Mouse (Mus musculus) forebrain, embryonic 11.5 days (tissue): ENCODE measurements around the gene Spata13. TPM values are rescaled to one million over a fixed set of nuclear protein-coding genes. Genes with fewer than 3 reads are reported as not detected.

Source experiments
- ATAC-seq: fragments of 200-750 bp; cut with Nextera tagmentation; replicated peaks from 2 replicates; pipeline ENCODE4 v1.8.0; 2017; ENCODE audit warnings: moderate TSS enrichment; ENCODE audit not compliant: low FRiP score
- DNase-seq: peaks from one replicate; pipeline ENCODE4 v3.0.0-alpha.2; 2017; ENCODE audit warnings: low spot score
- H3K27ac ChIP-seq: fragments of 300-500 bp; sonication (generic); 2 replicates; pipeline ENCODE4 v1.5.1; 2014; ENCODE audit warnings: low read depth, low read length
- H3K27me3 ChIP-seq: fragments of 300-500 bp; sonication (generic); 2 replicates; pipeline ENCODE4 v1.6.1; 2014; ENCODE audit warnings: mild to moderate bottlenecking, low read length, mixed read lengths; ENCODE audit not compliant: control insufficient read depth, insufficient read depth
- H3K36me3 ChIP-seq: fragments of 300-500 bp; sonication (generic); 2 replicates; pipeline ENCODE4 v1.6.1; 2014; ENCODE audit warnings: mild to moderate bottlenecking, low read length, moderate library complexity, mixed read lengths; ENCODE audit not compliant: control insufficient read depth, insufficient read depth
- H3K4me1 ChIP-seq: fragments of 300-500 bp; sonication (generic); replicated peaks from 2 replicates; pipeline ENCODE4 v1.6.1; 2014; ENCODE audit warnings: low read length, mixed read lengths; ENCODE audit not compliant: control insufficient read depth, insufficient read depth
- H3K4me2 ChIP-seq: fragments of 300-500 bp; sonication (generic); 2 replicates; pipeline ENCODE4 v1.6.1; 2014; ENCODE audit warnings: low read depth, mild to moderate bottlenecking, low read length, moderate library complexity, mixed read lengths; ENCODE audit not compliant: severe bottlenecking
- H3K4me3 ChIP-seq: fragments of 300-500 bp; sonication (generic); 2 replicates; pipeline ENCODE4 v1.5.1; 2014; ENCODE audit warnings: low read depth, low read length
- H3K9ac ChIP-seq: fragments of 300-500 bp; sonication (generic); 2 replicates; pipeline ENCODE4 v1.6.1; 2014; ENCODE audit warnings: low read length
- H3K9me3 ChIP-seq: fragments of 300-500 bp; sonication (generic); 2 replicates; pipeline ENCODE4 v1.6.1; 2016; ENCODE audit warnings: low read length, mixed read lengths; ENCODE audit not compliant: control insufficient read depth
- WGBS: fragments of 180-500 bp; shearing (Covaris S2); extraction: QIAGEN DNeasy Blood & Tissue Kit; methylation state at CpG from one replicate; pipeline ENCODE4 v1.1.7; 2014; 5-methylcytosine and 5-hydroxymethylcytosine counted together
- polyA plus RNA-seq: library from polyadenylated mRNA; unstranded; fragments of >200 nt; fragmentation: Nextera tagmentation; extraction: Ambion mirVana; gene quantifications from 2 replicates; pipeline ENCODE4 v1.2.1, GENCODE M21; 2014

Gene Spata13
- polyA plus RNA-seq, 1 experiment from 2014 or later, result 137 TPM

- H3K9me3 ChIP-seq, result no peaks in the 10 kb centered on the region
- no peaks in the 10 kb centered on the region; the same call in 1 of the 2 replicates for H3K36me3 ChIP-seq
- H3K4me3 ChIP-seq, result no peak overlapping the region
- no peak for DNase-seq
- H3K4me1 ChIP-seq, result 0 out of 2 replicates have a peak, but pooled peaks cover 3% of the 10 kb centered on the region
- WGBS, result 94% methylated on average over 11 of the region's 11 CpGs
- H3K27me3 ChIP-seq, result no peaks in the 10 kb centered on the region
- no peak overlapping the region for H3K9ac ChIP-seq
- no peak overlapping the region for H3K4me2 ChIP-seq
- H3K27ac ChIP-seq, result no peak overlapping the region
- no peak for ATAC-seq
Measured at GRCm38 (mm10) chr14:60656701-60657085, 22.9 kb downstream of the Spata13 start.

GRCm38 (mm10) chr14:60657891-60658290, 24.1 kb downstream of the Spata13 start:
- H3K27ac ChIP-seq, result no peak overlapping the region
- DNase-seq (no peak), ATAC-seq (no peak)
- no peaks in the 10 kb centered on the region for H3K27me3 ChIP-seq
- H3K4me3 ChIP-seq, result no peak overlapping the region
- no peaks in the 10 kb centered on the region; the same call in 1 of the 2 replicates for H3K36me3 ChIP-seq
- H3K4me2 ChIP-seq, result no peak overlapping the region
- no peaks in the 10 kb centered on the region for H3K9me3 ChIP-seq
- 83% methylated on average over 2 of the region's 2 CpGs for WGBS
- H3K9ac ChIP-seq, result no peak overlapping the region
- 0 out of 2 replicates have a peak, but pooled peaks cover 3% of the 10 kb centered on the region for H3K4me1 ChIP-seq

GRCm38 (mm10) chr14:60659498-60659897, 25.7 kb downstream of the Spata13 start:
- DNase-seq (no peak), ATAC-seq (no peak)
- H3K9me3 ChIP-seq, result no peaks in the 10 kb centered on the region
- no peak overlapping the region for H3K27ac ChIP-seq
- 94% methylated on average over 8 of the region's 8 CpGs for WGBS
- no peak overlapping the region for H3K9ac ChIP-seq
- no peaks in the 10 kb centered on the region for H3K36me3 ChIP-seq
- H3K4me1 ChIP-seq, result peaks cover 4% of the 10 kb centered on the region
- no peak overlapping the region for H3K4me3 ChIP-seq
- no peak overlapping the region for H3K4me2 ChIP-seq
- H3K27me3 ChIP-seq, result no peaks in the 10 kb centered on the region

GRCm38 (mm10) chr14:60660591-60660990, 26.8 kb downstream of the Spata13 start:
- Histone ChIP-seq H3K4me1 (peaks cover 6% of the 10 kb centered on the region), H3K27me3 (no peaks in the 10 kb centered on the region), H3K4me2 (no peak overlapping the region), H3K36me3 (no peaks in the 10 kb centered on the region), H3K27ac (no peak overlapping the region), H3K9me3 (no peaks in the 10 kb centered on the region), H3K9ac (no peak overlapping the region), H3K4me3 (no peak overlapping the region)
- ATAC-seq (no peak), DNase-seq (no peak)
- 93% methylated on average over 8 of the region's 8 CpGs for WGBS

- H3K27ac ChIP-seq, result no peak overlapping the region
- DNase-seq (no peak), ATAC-seq (no peak)
- H3K36me3 ChIP-seq, result no peaks in the 10 kb centered on the region
- H3K9me3 ChIP-seq, result no peaks in the 10 kb centered on the region
- no peak overlapping the region for H3K4me3 ChIP-seq
- H3K4me2 ChIP-seq, result no peak overlapping the region
- peaks cover 6% of the 10 kb centered on the region for H3K4me1 ChIP-seq
- no peak overlapping the region for H3K9ac ChIP-seq
- H3K27me3 ChIP-seq, result no peaks in the 10 kb centered on the region
- 91% methylated on average over 5 of the region's 5 CpGs for WGBS
Measured at GRCm38 (mm10) chr14:60661281-60661680, 27.5 kb downstream of the Spata13 start.

GRCm38 (mm10) chr14:60663309-60663940, 29.6 kb downstream of the Spata13 start:
- ATAC-seq, result no peak
- Histone ChIP-seq H3K4me1 (peaks cover 7% of the 10 kb centered on the region), H3K27ac (no peak overlapping the region), H3K4me3 (no peak overlapping the region), H3K36me3 (no peaks in the 10 kb centered on the region), H3K4me2 (no peak overlapping the region), H3K9ac (no peak overlapping the region), H3K9me3 (no peaks in the 10 kb centered on the region), H3K27me3 (no peaks in the 10 kb centered on the region)
- WGBS, result 88% methylated on average over 11 of the region's 11 CpGs
- no peak for DNase-seq

- Histone ChIP-seq H3K4me1 (peaks cover 11% of the 10 kb centered on the region), H3K9ac (no peak overlapping the region), H3K27ac (no peak overlapping the region), H3K9me3 (no peaks in the 10 kb centered on the region), H3K4me3 (no peak overlapping the region), H3K36me3 (no peaks in the 10 kb centered on the region), H3K4me2 (no peak overlapping the region), H3K27me3 (no peaks in the 10 kb centered on the region)
- ATAC-seq (peak; percentile 53; the same call in 1 of the 2 replicates), DNase-seq (no peak)
- WGBS, result 23% methylated on average over 4 of the region's 4 CpGs
Measured at GRCm38 (mm10) chr14:60664641-60665040, 30.8 kb downstream of the Spata13 start.

- Histone ChIP-seq H3K9me3 (no peaks in the 10 kb centered on the region), H3K9ac (no peak overlapping the region), H3K4me1 (peaks cover 13% of the 10 kb centered on the region), H3K27ac (no peak overlapping the region), H3K4me2 (no peak overlapping the region), H3K27me3 (no peaks in the 10 kb centered on the region), H3K4me3 (no peak overlapping the region), H3K36me3 (no peaks in the 10 kb centered on the region)
- 79% methylated on average over 6 of the region's 6 CpGs for WGBS
- ATAC-seq, result no peak
- DNase-seq, result no peak
Measured at GRCm38 (mm10) chr14:60665263-60665662, 31.5 kb downstream of the Spata13 start.

GRCm38 (mm10) chr14:60666252-60666651, 32.5 kb downstream of the Spata13 start:
- ATAC-seq, result no peak
- H3K9ac ChIP-seq, result no peak overlapping the region

More at GRCm38 (mm10) chr14:60666252-60666651, 32.5 kb downstream of the Spata13 start:
- H3K27ac ChIP-seq, result no peak overlapping the region
- no peak overlapping the region for H3K4me3 ChIP-seq
- no peaks in the 10 kb centered on the region for H3K36me3 ChIP-seq
- no peak for DNase-seq
- H3K4me1 ChIP-seq, result peaks cover 13% of the 10 kb centered on the region
- H3K9me3 ChIP-seq, result no peaks in the 10 kb centered on the region
- no peak overlapping the region for H3K4me2 ChIP-seq
- H3K27me3 ChIP-seq, result no peaks in the 10 kb centered on the region
- WGBS, result 93% methylated on average over 7 of the region's 7 CpGs
